Mouse (Mus musculus): ENCODE results near the gene Nup214.

Nup214 gene

GRCm38 (mm10) chr2:31974141-31974808 is at the start of gene Nup214:
Nup214 (plus strand) TSS chr2:31974436.
- DNase-seq (ENCODE audit: low spot score), result peak; percentile 99

- DNase-seq (ENCODE audit: low spot score), result peak; percentile 18
Observed at GRCm38 (mm10) chr2:31924811-31925210, 49.4 kb upstream of the Nup214 start.

GRCm38 (mm10) chr2:31925936-31926335 is 48.3 kb upstream of the Nup214 start:
- DNase-seq (ENCODE audit: low spot score), result no peak

GRCm38 (mm10) chr2:31929664-31930063 is 44.6 kb upstream of the Nup214 start:
- no peak for DNase-seq (ENCODE audit: low spot score)

GRCm38 (mm10) chr2:31934551-31934950 is 39.7 kb upstream of the Nup214 start:
- no peak for DNase-seq (ENCODE audit: low spot score)

- DNase-seq (ENCODE audit: low spot score), result no peak
Observed at GRCm38 (mm10) chr2:31935054-31935453, 39.2 kb upstream of the Nup214 start.

- DNase-seq (ENCODE audit: low spot score), result no peak
Observed at GRCm38 (mm10) chr2:31938298-31938697, 35.9 kb upstream of the Nup214 start.

GRCm38 (mm10) chr2:31943011-31943410 is 31.2 kb upstream of the Nup214 start:
- DNase-seq (ENCODE audit: low spot score), result no peak

GRCm38 (mm10) chr2:31945580-31945979 is 28.7 kb upstream of the Nup214 start:
- no peak for DNase-seq (ENCODE audit: low spot score)

GRCm38 (mm10) chr2:31948392-31948791 is 25.8 kb upstream of the Nup214 start:
- DNase-seq (ENCODE audit: low spot score), result no peak

- no peak for DNase-seq (ENCODE audit: low spot score)
Observed at GRCm38 (mm10) chr2:31948801-31949200, 25.4 kb upstream of the Nup214 start.

- peak; percentile 45 for DNase-seq (ENCODE audit: low spot score)
Observed at GRCm38 (mm10) chr2:31950058-31950871, 24.0 kb upstream of the Nup214 start, which contains the start of gene Aif1l. Aif1l (plus strand) TSS chr2:31950139.

GRCm38 (mm10) chr2:31950966-31951365 is 23.3 kb upstream of the Nup214 start:
- no peak for DNase-seq (ENCODE audit: low spot score)

- DNase-seq (ENCODE audit: low spot score), result no peak
Observed at GRCm38 (mm10) chr2:31952236-31952635, 22.0 kb upstream of the Nup214 start.

- DNase-seq (ENCODE audit: low spot score), result no peak
Observed at GRCm38 (mm10) chr2:31952725-31953124, 21.5 kb upstream of the Nup214 start.

GRCm38 (mm10) chr2:31953687-31954086 is 20.5 kb upstream of the Nup214 start:
- DNase-seq (ENCODE audit: low spot score), result no peak

- DNase-seq (ENCODE audit: low spot score), result no peak
Observed at GRCm38 (mm10) chr2:31954779-31955181, 19.5 kb upstream of the Nup214 start.

- no peak for DNase-seq (ENCODE audit: low spot score)
Observed at GRCm38 (mm10) chr2:31955686-31956085, 18.6 kb upstream of the Nup214 start.

GRCm38 (mm10) chr2:31957211-31957610 is 17.0 kb upstream of the Nup214 start:
- DNase-seq (ENCODE audit: low spot score), result no peak

GRCm38 (mm10) chr2:31960986-31961385 is 13.2 kb upstream of the Nup214 start:
- DNase-seq (ENCODE audit: low spot score), result no peak

GRCm38 (mm10) chr2:31961791-31962222 is 12.4 kb upstream of the Nup214 start:
- DNase-seq (ENCODE audit: low spot score), result no peak

GRCm38 (mm10) chr2:31962501-31963224 is 11.6 kb upstream of the Nup214 start:
- peak; percentile 41 for DNase-seq (ENCODE audit: low spot score)

GRCm38 (mm10) chr2:31963491-31963890 is 10.7 kb upstream of the Nup214 start:
- peak; percentile 20 for DNase-seq (ENCODE audit: low spot score)

Measured in lung, postnatal 25 days (tissue).